Mouse (Mus musculus): Measurements from ENCODE around the gene Cfap74.

DNA sequence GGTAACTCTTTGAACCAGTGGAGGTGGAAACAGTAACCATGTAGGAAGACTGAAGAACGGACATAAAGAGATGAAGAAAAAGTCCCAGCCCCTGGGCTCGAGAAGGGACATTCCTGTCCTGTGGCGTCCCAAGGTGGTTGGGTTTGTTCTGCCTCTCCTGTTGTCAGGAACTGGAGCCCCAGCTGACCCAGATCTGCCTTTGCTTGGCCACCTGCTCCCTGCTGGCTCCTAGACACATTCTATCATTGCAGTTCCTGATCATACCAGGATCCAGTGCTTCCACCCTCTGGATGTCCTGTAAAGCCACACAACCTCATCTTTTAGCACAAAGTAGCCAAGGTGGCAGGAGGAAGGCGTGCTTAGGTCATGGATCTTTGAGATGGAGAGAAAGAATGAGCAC is 25.7 kb upstream of the Cfap74 start:
- TF ChIP-seq CTCF (IDR thresholded peaks at IDR 0.05; ENCODE audit: low read depth), result no peak
- TF ChIP-seq EP300 (IDR thresholded peaks at IDR 0.05; ENCODE audit: low read depth), result no peak

Data from heart, postnatal 0 days (tissue).